Mouse (Mus musculus): ENCODE results near the gene Bola2.

GRCm38 (mm10) chr7:126746066-126746465, 50.9 kb downstream of the Bola2 start:
- TF ChIP-seq POLR2A (IDR thresholded peaks at IDR 0.05; ENCODE audit: extremely low read depth, insufficient read depth, low read length) = no peak
- TF ChIP-seq CTCF (IDR thresholded peaks at IDR 0.05; ENCODE audit: low read depth, low read length) = no peak
